Mouse (Mus musculus) T-helper 2 cell (primary cell): ENCODE measurements around the gene Syne1.
"Not testable (repeated sequence)": the region's sequence is repeated elsewhere in the genome, so short reads cannot be mapped to it uniquely, and the experiment has no call there.

ENCODE experiments used
- in situ Hi-C: fragments of 300-600 bp; cut with MboI, MseI; formaldehyde crosslinking; loops from one replicate; pipeline ENCODE4 v1.15.1; 2025; ENCODE audit warnings: high pct_unique_total_duplicates

Syne1 gene

DNA sequence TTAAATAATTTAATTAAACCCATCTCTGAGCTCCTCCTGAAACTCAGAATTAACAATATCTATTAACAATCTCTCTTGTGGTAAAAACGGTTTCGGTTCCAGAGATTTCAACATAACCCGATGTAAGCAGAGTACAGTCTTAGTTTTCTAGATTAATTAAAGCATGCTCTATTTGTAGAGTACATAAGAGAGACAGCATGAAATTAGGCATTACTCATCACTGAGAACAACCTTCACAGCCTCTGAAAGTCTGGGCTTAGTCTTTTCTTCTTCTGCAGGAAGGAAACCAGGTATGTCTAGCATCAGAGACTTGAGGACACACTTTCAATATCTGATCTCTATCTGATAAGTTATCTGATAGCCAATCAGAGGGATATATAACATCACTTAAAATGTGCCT, 29.0 kb downstream of the Syne1 start:
- in situ Hi-C loops, result no loop called here

DNA sequence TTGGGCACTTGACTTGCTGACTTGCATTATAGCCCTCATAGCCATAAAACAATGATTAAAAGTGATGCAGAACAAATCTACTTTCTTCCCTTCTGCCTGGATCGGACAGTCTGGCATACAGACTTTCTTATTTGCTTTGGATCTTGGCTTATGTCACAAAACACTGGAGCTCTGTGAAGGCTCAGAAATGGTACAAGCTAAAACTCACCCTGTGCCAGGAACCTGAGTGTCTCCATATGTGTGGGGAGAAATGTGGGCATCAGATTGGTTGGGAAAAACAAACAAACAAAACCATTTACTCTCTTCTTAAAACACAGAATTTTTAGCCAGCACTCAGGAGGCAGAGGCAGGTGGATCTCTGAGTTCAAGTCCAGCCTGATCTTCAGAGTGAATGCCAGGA, 30.6 kb downstream of the Syne1 start:
- in situ Hi-C loops, result no loop called here

DNA sequence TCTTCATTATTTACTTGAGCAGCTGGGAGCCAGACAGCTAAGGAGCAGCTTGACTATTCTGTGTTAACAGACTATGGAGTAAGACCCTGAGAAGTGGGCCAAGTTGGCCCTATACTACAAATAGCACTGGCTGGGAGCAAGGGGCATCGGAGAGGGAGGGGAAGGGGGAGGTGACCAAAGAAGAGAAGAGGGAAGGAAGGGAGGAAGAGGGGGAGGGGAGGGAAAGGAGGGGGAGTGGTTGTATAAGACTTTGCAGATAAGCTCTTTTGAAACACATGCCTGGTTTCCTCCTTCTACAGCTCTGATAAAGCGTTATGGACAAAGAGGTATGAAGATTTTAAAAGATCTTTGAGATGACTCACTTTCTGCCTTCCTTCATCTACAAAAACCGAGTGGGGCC, 36.0 kb downstream of the Syne1 start:
- in situ Hi-C loops, result no loop called here

DNA sequence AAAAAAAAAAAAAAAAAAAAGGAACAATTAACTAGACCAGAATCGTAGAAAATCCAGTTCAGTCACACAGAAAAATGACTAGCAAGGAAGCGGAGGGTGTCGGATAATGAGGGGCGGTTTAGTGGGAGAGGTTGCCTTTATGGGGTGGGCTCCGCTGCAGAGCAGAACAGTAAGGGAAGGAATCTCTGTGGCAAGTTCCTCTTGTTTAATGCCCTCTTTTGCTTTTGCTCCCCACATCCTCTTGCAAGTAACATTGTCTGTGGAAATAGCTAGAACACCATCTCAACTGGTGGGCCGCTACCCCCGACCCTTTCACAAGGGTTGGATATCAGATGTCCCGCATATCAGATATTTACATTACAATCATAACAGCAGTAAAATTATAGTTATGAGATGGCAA, 37.1 kb downstream of the Syne1 start:
- in situ Hi-C loops, result no loop called here

DNA sequence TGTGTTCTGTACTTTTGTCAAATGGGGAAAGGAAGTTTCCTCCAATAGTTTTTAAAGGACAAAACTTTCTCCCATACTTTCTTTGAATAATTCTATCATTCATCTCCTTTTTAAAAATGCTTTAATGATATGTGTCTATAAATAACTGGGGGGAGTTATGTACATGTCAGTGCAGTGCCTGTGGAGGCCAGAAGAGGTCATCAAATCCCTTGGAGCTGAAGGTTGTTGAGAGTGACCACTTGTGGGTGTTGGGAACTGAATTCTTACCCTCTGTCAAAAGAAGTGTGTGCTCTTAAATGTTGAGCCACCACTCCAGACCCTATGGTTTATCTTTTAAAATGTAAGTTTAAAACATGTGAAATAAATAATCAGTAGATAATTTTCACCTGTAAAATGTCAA, 39.0 kb downstream of the Syne1 start:
- in situ Hi-C loops, result no loop called here

DNA sequence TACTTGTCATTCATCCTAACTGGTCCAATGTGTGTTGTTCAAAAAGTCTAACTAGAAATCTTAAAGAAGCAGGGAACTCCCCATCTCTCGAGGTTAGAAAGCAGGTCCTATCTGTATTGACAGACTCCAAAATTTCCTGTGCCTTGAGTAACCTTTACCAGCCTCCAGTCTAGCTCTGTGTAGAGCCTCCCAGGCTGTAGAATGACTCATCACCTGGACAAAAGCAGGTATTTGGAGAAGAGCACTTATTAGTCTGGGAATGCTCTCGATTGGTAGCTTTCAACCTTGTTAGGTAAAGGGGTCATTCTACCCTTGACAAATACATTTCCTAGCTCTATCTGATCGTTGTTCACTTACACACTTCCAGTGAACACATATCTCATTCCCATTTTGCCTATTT, 39.9 kb downstream of the Syne1 start:
- in situ Hi-C loops, result no loop called here

DNA sequence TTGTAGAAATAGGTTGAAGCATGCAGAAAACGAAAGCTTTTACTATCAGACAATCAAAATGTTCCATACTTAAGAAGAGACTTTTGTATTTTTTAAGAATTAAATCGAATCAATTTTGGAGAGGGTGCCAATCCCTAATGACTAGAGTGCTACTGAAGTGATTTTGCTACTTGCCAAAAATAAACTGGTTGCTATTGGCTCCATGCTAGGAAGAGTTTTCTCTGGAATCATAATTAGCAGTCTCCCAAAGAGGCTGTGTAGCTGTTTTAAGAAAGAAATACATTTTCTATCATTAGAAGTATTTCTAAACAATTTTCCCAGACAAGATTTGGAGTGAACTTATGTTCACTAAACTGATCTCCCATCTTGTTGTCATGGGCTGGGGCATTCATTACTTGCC, 43.8 kb downstream of the Syne1 start:
- in situ Hi-C loops, result no loop called here

DNA sequence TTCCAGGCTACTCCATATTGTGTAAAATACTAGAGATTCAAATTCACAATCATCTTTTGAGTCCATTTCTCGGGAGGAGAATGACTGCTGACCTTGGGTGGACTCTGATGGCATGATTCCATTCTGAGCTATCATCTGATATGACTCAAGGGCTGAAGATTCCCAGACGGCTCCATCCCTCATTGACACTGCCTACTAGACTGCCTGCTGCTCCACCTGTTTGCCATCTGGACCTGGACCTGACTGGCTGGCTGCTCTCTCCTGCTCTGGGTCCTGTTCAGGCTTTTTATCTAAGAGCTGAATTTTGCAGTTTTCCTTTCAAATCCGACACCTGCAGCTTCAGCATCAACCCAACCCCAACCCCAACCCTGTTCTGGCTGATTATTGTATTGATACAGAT, 46.5 kb downstream of the Syne1 start:
- in situ Hi-C loops, result no loop called here

DNA sequence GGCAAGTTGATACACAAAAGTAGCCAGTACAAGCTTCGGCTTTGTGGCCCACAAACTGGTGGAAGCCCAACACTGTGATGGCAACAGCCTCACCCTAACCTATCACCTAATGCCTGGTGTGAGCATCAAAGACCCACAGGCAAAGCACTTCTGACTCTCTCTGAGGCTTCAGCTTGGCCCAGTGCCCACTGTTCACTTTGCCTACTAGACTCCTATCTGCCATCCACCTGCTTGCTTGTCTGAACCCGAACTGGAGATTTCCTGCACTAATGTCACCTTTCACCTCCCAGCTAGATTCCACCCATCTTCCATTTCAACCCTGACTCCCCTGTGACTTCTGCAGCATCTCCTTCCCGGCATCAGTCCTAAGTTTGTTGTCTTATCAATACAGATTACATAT, 47.4 kb downstream of the Syne1 start:
- in situ Hi-C loops, result no loop called here

DNA sequence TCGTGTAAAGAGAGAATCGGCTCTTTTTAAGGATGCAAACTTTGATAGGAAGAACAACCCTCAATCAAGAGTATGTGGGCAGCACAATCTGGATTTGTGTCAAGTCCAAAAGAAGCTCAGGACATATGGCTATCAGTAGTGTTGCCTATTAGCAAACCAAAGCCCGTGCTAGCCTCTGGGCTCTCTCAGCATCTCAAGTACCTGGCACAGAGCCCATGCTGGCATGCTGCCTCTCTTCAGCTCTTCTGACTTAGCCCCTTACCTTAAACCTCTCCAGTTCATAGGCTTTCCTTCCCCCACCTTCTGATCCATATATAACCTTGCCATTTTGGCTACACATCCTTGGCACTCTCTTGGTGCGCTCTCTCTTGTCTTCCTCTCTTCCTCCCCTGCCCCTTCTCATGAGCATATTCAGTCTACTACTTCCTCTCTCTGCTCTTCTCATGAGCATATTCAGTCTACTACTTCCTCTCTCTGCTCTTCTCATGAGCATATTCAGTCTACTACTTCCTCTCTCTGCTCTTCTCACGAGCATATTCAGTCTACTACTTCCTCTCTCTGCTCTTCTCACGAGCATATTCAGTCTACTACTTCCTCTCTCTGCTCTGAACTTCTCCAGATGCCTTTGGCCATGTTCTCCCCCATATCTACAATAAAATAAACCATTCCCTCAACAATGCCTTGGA, 51.5 kb downstream of the Syne1 start:
- in situ Hi-C loops, result not testable (repeated sequence)

DNA sequence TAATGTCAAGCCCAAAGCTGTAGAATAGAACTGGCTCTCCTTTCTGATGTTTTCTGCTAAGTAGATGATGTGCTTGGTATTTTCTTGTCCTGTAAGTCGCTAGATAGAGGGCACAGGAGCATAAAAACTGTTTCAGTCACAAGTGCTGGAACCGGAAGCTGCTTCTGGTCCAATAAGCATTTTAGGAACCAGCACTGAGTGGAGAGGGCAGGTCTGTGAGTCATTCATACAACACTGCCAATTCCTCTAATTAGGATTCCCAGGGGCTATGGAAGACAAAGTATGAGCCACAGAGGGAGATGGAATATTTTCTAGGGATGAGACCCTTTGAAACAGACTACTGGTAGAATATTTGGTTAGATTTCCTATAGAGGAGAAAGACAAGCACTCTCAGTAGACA, 53.4 kb downstream of the Syne1 start:
- in situ Hi-C loops, result no loop called here

DNA sequence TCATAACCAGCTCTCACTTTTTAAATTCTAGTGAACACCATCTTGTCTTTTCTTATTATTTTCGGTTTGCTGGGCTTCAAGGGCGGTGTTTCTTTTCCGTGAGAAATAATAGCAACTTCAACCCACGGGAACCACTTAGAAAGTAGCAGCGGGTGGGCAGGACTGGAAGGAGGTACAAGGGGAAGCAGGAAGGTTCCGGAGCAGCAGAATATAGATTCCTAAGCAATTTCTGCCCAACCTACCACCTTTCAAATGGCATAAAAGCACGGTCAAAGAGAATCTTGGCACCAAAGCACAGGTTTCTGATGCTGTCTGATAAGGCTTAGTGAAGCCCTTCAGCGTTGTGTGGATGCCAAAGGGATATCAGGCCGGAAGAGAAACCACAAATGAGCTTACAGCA, 60.2 kb downstream of the Syne1 start:
- in situ Hi-C loops, result no loop called here

DNA sequence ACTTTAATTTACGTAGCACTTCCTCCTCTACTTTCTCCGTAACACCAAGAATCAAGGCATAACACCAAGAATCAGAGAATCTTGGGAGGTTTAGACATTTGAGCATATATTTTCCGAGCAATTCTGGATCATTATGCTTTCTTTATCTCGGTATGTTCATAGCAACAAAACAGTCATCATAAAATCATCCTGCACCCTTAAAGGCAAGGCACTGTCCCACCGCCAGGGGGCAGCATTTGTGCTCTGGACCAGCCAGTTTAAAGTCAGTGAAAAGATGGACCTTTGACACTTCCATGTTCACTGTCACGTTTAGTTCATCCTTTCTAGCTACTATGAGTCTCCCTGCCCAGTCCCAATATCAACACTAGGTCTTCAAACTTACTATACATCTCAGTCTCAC, 61.3 kb downstream of the Syne1 start:
- in situ Hi-C loops, result no loop called here

DNA sequence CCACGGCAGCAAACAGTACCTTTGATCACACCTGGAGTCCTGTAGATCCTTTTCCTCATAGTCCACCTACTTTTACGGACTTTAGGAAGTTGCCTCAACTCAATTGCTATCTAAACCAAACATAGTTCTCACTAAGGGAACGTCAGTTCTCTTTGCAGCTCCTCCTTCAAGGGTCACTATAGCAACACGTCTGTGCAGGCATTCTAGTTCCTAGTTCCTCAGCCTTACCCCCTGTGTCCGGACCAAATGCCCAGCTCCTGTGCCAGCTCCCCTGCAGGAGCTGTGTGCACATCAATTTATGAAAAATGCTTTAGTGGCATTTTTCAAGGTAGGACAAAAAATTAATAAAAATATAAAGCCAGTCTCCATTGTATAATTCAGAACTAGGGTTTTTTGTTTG, 63.2 kb downstream of the Syne1 start:
- in situ Hi-C loops, result no loop called here

DNA sequence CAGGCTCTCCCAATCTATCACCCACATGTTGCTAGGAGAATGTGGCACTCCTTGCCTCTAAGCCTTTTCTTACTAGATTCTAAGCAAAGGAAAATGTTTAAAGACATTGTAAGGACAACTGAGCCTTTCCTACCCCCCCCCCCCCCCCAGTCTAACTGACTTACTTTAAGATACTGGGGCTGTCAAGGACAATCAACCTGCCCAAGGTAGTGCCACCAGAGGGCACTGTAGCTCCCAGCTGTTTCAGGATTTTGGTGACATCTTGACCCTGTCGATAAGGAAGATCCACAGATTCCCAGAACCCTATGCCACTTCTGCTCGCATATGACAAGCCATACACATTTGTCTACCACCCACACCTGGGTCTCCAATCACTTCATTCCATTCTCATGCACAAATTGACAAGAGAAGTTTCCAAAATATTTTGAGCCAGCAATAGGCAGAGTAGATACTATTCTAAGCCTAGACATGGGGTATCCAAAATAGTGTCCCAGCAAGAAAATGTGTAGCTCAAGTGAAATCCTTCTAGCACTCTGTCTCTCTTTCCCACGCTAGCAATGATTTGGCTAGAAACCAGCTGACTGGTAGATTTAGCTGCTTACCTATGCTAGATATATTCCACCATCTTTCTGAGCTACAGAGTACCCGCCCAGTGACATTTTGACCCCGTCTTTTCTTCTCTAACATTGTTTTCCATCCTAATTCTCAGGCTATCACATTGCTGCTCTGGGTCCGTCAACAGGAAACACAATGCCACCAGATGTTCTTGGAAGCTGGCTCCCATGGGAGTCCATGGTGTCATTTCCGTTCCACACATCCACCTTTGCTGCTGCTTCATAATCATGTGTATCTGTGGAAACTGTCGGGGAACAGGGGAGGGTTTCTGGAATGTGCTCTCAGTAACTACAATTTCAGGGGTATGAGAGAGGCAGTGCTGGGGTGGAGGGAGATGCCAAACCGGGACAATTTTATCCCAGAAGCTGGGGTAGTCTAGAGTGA, 70.4 kb downstream of the Syne1 start:
- in situ Hi-C loops, result no loop called here

DNA sequence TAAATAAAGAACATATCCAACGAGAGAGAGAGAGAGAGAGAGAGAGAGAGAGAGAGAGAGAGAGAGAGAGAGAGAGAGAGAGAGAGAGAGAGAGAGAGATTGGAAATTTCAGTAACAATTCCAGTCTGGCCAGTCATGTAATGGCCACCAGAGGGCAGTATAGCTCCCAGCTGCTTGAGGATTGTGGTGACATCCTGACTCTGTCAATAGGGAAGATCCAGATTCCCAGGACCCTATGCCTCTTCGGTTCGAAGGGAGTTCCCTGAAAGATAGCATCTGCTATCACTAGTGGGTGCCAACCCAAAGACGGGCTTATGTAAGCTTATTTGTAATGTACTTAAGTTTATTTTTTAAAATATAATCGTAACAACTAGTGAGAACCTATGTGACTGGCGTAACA, 71.2 kb downstream of the Syne1 start:
- in situ Hi-C loops, result no loop called here

DNA sequence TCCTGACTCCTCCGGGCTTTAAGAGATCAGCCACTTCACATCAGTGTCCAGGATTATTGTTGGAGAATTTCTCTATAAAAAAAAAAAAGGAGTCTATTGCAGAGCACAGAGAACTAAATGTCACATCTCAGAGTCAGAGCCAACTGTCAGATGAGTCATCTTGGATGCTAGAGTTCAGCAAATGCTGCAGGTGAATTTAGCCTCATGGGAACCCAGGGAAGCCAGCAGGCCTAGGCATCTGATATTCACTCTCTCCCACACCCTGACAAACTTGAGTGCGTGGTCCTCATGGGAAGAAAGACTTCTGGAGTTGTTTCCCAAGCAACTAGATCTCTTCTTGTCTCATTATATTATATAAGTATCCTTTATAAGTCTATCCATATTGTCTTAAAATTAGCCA, 82.6 kb downstream of the Syne1 start:
- in situ Hi-C loops, result no loop called here

DNA sequence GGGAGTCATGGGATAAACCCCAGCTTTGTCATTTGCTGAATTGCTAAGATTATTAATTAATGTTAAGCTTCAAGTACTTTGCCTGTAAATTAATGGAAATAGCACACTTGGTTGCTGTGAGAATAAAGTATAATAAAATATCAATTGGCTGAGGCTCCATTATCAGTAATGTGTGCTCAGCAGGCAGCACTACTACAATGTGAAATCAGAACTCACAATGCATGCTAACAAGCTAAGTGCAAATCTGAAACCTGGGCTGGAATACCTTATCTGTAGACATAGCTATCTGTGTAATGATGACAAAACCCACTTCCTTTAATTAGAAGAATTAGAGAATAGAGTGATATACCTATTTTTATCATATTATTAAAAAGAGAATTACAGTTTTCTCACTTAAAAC, 97.5 kb downstream of the Syne1 start:
- in situ Hi-C loops, result no loop called here

DNA sequence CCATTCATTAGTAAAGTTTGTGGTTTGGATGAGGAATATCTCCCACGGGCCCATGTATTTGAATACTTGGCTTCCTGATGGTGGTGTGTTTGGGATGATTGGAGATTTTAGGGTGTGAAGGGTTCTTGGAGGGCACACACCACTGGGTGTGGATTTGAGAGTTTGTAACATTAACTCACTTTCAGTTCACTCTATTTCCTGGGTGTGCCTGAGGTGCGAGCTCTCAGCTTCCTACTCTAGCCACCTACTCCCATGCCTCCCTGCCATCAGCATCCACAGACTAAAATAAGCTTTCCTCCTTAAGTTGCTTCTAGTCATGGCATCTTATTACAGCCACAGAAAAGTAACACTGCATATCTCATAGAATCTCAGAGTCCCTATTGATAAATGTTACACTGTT, 101.3 kb downstream of the Syne1 start:
- in situ Hi-C loops, result no loop called here

DNA sequence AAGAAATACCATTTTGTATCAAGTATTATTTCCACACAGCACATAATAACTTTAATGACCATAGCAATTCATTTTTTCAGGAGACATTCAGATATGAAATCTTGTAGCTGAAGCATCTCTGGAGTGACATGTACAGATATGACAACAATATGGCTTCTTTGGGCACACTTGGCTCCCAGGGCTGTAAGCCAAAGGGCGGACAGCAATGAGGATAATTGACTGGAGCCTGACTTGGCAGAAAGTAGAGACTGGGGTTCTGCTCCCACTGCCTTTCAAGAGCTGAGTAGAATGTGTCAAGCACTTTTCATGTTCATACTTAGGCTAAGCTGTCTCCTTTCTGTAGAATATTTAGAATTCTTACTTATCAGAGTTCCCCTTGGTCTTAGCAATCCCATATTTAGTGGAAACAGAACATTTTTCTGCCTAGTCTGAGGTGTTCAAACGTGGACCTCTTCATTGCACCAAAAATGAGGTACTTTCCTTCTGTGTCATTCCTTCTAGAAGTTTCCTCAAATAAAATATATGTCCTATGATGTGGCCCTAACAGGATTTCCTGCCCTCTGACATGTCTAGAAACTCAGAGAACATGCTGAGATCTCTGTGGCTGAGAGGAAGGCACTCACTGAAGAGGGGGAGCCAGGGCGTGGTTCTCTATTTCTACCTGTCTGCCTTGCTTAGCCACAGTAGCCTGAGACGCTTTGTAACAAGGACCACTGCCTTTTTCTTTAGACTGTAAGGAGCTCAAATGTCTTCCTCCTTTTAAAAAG, 103.1 kb downstream of the Syne1 start:
- in situ Hi-C loops, result no loop called here

DNA sequence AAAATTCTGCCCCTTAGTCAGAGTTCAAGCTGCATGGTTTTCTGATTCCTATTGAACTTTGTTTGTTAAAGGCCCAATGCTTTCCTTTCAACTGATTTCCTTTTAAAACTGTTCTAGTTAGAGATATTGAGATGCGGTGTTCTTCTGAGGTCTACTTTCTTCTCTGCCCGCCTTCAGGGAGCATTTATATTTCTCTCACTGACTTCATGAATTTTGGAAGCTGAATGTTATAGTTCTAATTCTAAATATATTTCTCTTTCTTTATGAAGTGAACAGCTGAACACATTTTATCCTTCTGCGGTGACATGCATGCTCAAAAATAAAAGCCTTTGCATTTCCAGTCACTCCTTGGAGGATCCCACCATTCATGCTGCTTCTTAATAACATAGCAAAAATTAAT, 106.0 kb downstream of the Syne1 start:
- in situ Hi-C loops, result no loop called here

DNA sequence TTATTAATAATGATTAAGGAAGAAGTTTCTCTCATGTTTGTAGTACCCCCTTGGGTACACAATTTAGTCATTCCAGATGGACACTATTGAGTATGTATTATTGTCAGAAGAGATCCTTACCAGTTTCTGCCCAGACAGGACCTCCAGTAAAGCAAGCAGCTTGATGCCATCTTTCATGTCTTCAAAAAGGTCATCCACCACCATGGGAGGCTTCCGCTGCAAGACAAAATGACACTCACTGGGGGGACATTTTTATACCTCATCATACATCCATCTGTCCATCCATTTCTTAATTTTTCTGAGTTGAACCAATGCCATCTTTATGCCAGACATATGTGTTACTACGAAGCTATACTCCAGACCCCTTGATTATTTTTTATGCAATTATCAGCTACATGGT, 108.3 kb downstream of the Syne1 start:
- in situ Hi-C loops, result no loop called here
